In the genomic region with DNA sequence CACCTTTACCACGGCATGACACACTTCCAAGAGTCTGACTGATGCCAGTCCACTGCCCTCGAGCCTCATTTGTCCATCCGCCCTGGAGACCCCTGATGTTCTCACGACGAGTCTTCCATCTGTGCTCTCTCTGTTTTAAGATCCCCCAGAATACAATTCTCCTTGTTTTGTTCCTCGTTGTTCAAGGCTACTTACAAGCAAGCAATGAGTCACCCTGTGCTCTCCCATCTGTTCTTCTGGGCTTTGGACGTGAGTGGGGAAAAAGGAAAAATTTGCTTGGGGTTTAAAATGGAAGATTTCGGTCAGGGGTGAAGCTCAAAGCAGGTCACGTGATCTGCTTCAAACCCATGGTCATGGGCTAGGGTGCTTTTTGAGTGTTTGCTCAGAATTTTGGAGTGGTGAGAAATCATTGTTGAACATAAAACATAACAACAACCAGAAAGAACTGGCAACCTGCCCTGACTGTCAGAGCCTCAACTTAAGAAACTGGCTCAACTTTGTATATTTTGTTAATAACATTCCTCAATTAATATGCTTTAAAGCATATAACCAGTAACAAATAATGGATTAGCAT, we compare ENCODE assay signal across 25 mouse cellular contexts. TPM values are rescaled to one million over a fixed set of nuclear protein-coding genes. Genes with fewer than 3 reads are reported as not detected.
A peak's percentile ranks its signal among the peaks of the same experiment; 100 is the strongest.
DNase-seq lines count a peak whose midpoint lies in the region; ATAC-seq and TF ChIP-seq lines count a peak whose summit lies in the region.
"Had no signal": no experiment of that assay in that cellular context is flagged by ENCODE, and none has a peak within 500 bp of the region (broad histone marks: within the 10 kb centered on the region; RNA-seq: fewer than 3 reads in every experiment).

No protein-coding gene starts in this region.

- TF ChIP-seq CTCF in lung, embryonic 14.5 days (IDR thresholded peaks at IDR 0.05; ENCODE audit: low read depth), result no peak
- TF ChIP-seq CTCF in small intestine, adult 2 months (IDR thresholded peaks at IDR 0.05; ENCODE audit: extremely low read depth, insufficient read length, insufficient replicate concordance, low read depth, low read length), result no peak

- no peaks in the 10 kb centered on the region; the same call in 1 of the 2 replicates for H3K4me1 ChIP-seq in lung, embryonic 14.5 days (ENCODE audit: insufficient read depth)
- H3K4me1 ChIP-seq in small intestine, adult 2 months (ENCODE audit: control insufficient read depth, insufficient read depth, insufficient read length, low read length), result peaks cover 7% of the 10 kb centered on the region
- H3K4me1 ChIP-seq in heart, embryonic 12.5 days (replicated peaks), result peaks cover under 1% of the 10 kb centered on the region; the same call in 1 of the 2 replicates

- H3K27ac ChIP-seq in lung, embryonic 14.5 days (ENCODE audit: low read depth), result no peak overlapping the region
- peak overlapping the region; percentile 33; the same call in 1 of the 2 replicates for H3K27ac ChIP-seq in small intestine, adult 2 months (ENCODE audit: insufficient read depth, low read depth, low read length)
- no peak overlapping the region for H3K27ac ChIP-seq in heart, embryonic 12.5 days (ENCODE audit: poor library complexity, severe bottlenecking)
- H3K27ac ChIP-seq: embryonic facial prominence, embryonic 15.5 days; forebrain, embryonic 15.5 days; heart, adult 2 months; heart, embryonic 15.5 days; hindbrain, embryonic 13.5 days; layer of hippocampus, adult 2 months; limb, embryonic 10.5 days; liver, embryonic 15.5 days; midbrain, embryonic 10.5 days had no signal

- H3K9me3 ChIP-seq in lung, embryonic 14.5 days (ENCODE audit: low read depth, low read length), result no peaks in the 10 kb centered on the region
- H3K9me3 ChIP-seq in heart, embryonic 12.5 days (replicated peaks), result no peaks in the 10 kb centered on the region
- H3K9me3 ChIP-seq: embryonic facial prominence, embryonic 15.5 days; forebrain, embryonic 15.5 days; heart, embryonic 15.5 days; hindbrain, embryonic 13.5 days; limb, embryonic 10.5 days; liver, embryonic 15.5 days; midbrain, embryonic 10.5 days had no signal

- no peak for TF ChIP-seq POLR2A in small intestine, adult 2 months (IDR thresholded peaks at IDR 0.05; ENCODE audit: low read depth, low read length)

- H3K4me3 ChIP-seq in lung, embryonic 14.5 days (ENCODE audit: low read depth, low read length), result no peak overlapping the region
- no peak overlapping the region for H3K4me3 ChIP-seq in small intestine, adult 2 months (ENCODE audit: low read depth, low read length)
- H3K4me3 ChIP-seq in heart, embryonic 12.5 days, result no peak overlapping the region
- H3K4me3 ChIP-seq: embryonic facial prominence, embryonic 15.5 days; forebrain, embryonic 15.5 days; heart, adult 2 months; heart, embryonic 15.5 days; hindbrain, embryonic 13.5 days; layer of hippocampus, adult 2 months; limb, embryonic 10.5 days; liver, embryonic 15.5 days; midbrain, embryonic 10.5 days had no signal

- H3K27me3 ChIP-seq in lung, embryonic 14.5 days (ENCODE audit: insufficient read depth, low read length), result no peaks in the 10 kb centered on the region
- no peaks in the 10 kb centered on the region; the same call in 1 of the 2 replicates for H3K27me3 ChIP-seq in small intestine, adult 2 months (ENCODE audit: control insufficient read depth, insufficient read depth, low read length)
- peaks cover 10% of the 10 kb centered on the region; the same call in 1 of the 2 replicates for H3K27me3 ChIP-seq in heart, embryonic 12.5 days (replicated peaks)
- H3K27me3 ChIP-seq: embryonic facial prominence, embryonic 15.5 days; forebrain, embryonic 15.5 days had no signal

- no peak for ATAC-seq in lung, embryonic 14.5 days (ENCODE audit: insufficient read depth)
- ATAC-seq in heart, embryonic 12.5 days (ENCODE audit: insufficient number of reproducible peaks, low FRiP score), result no peak
- ATAC-seq: forebrain, embryonic 15.5 days; inflammation-experienced regulatory T-cells, adult 6 months had no signal

- WGBS in lung, embryonic 14.5 days, result 67% methylated on average over 9 of the region's 9 CpGs
- WGBS in small intestine, adult 2 months, result 70% methylated on average over 9 of the region's 9 CpGs
- WGBS in heart, embryonic 12.5 days, result 74% methylated on average over 9 of the region's 9 CpGs

- peak; percentile 51 for DNase-seq in adrenal gland, adult 2 months
- no peak for DNase-seq in adrenal gland, adult 18-20 months (ENCODE audit: low spot score in 2 of 2)
- DNase-seq in lung, embryonic 14.5 days, result peak; percentile 63
- DNase-seq in lung, postnatal 4 days, result no peak
- peak; percentile 13 for DNase-seq in fibroblast of lung, adult 2 months (ENCODE audit: low read depth)
- DNase-seq: adrenal gland, postnatal 10 days; cerebellum, adult 9-10 months; gastrocnemius, postnatal 25 days; heart, adult 2 months; heart, postnatal 36 days; kidney, adult 18-20 months; liver; thymus, adult 18-20 months; thymus, postnatal 36 days had no signal

- no peak overlapping the region for H3K9ac ChIP-seq in lung, embryonic 14.5 days
- no peak overlapping the region for H3K9ac ChIP-seq in heart, embryonic 12.5 days
- H3K9ac ChIP-seq: embryonic facial prominence, embryonic 15.5 days; forebrain, embryonic 15.5 days; heart, embryonic 15.5 days; hindbrain, embryonic 13.5 days; liver, embryonic 15.5 days had no signal

- H3K36me3 ChIP-seq in lung, embryonic 14.5 days (ENCODE audit: insufficient read depth), result no peaks in the 10 kb centered on the region
- H3K36me3 ChIP-seq in small intestine, adult 2 months (ENCODE audit: control insufficient read depth, insufficient read depth, low read length), result no peaks in the 10 kb centered on the region
- no peaks in the 10 kb centered on the region for H3K36me3 ChIP-seq in heart, embryonic 12.5 days
- H3K36me3 ChIP-seq: embryonic facial prominence, embryonic 15.5 days; forebrain, embryonic 15.5 days; heart, embryonic 15.5 days; hindbrain, embryonic 13.5 days; limb, embryonic 10.5 days; liver, embryonic 15.5 days; midbrain, embryonic 10.5 days had no signal

- no peak overlapping the region for H3K4me2 ChIP-seq in lung, embryonic 14.5 days
- H3K4me2 ChIP-seq in heart, embryonic 12.5 days, result no peak overlapping the region
- H3K4me2 ChIP-seq: embryonic facial prominence, embryonic 15.5 days; forebrain, embryonic 15.5 days; heart, embryonic 15.5 days; hindbrain, embryonic 13.5 days; liver, embryonic 15.5 days had no signal

RNA-seq across cellular contexts. Expression of gene Spata13, which starts 3.8 kb away (rescaled TPM):
- total RNA-seq in adrenal gland, adult 2 months (2021), result 100 to 1,000 TPM; 144 to 151 TPM
- 35.2 and 41.9 TPM in 2 replicates for polyA plus RNA-seq in adrenal gland, adult 2 months (2012; rRNA removed)
- 100 to 1,000 TPM in 1 of 2 experiments, 10 to 100 TPM in 1; 95.8 to 130 TPM for total RNA-seq in adrenal gland, adult 18-20 months (2021)
- 14.2 and 14.3 TPM in 2 replicates for polyA plus RNA-seq in lung, embryonic 14.5 days (2014; fragmentation: Nextera tagmentation; extraction: Ambion mirVana)
- polyA plus RNA-seq in small intestine, adult 2 months (2012; rRNA removed), result 10.1 and 21.6 TPM in 2 replicates
- polyA plus RNA-seq in heart, embryonic 12.5 days (2016; fragmentation: Nextera tagmentation; extraction: Ambion mirVana), result 21.0 and 22.4 TPM in 2 replicates

Comparison
In these comparisons a context has a peak if more than half of its experiments do, and no peak if none do; other contexts are left out.
1. DNase-seq: peak in adrenal gland, adult 2 months (single experiment), lung, embryonic 14.5 days (single experiment) and fibroblast of lung, adult 2 months (single experiment); none in adrenal gland, adult 18-20 months (0 of 2) and lung, postnatal 4 days (0 of 2).